Mouse (Mus musculus): ENCODE data around the gene Hipk2. TPM values are rescaled to one million over a fixed set of nuclear protein-coding genes. Genes with fewer than 3 reads are reported as not detected.

Hipk2 gene
- polyA plus RNA-seq, 1 experiment from 2014 or later: 16.0 TPM

GRCm38 (mm10) chr6:38792966-38793365, 83.0 kb downstream of the Hipk2 start:
- Histone ChIP-seq H3K36me3 (ENCODE audit: control insufficient read depth, insufficient read depth, low read length) (0 out of 2 replicates have a peak, but pooled peaks cover 4% of the 10 kb centered on the region), H3K4me2 (ENCODE audit: low read length) (no peak overlapping the region), H3K27ac (ENCODE audit: low read depth, low read length) (no peak overlapping the region), H3K9ac (ENCODE audit: low read length) (no peak overlapping the region), H3K27me3 (replicated peaks; ENCODE audit: control insufficient read depth, insufficient read depth, low read length) (no peaks in the 10 kb centered on the region), H3K9me3 (replicated peaks; ENCODE audit: control insufficient read depth, low read length) (no peaks in the 10 kb centered on the region), H3K4me1 (ENCODE audit: control insufficient read depth, insufficient read depth, low read length) (no peaks in the 10 kb centered on the region), H3K4me3 (ENCODE audit: low read depth, low read length) (no peak overlapping the region)
- DNase-seq (ENCODE audit: low spot score) (no peak), ATAC-seq (no peak)
- whole genome bisulfite sequencing: 93% methylated on average over 3 of the region's 3 CpGs

GRCm38 (mm10) chr6:38789221-38789810, 86.6 kb downstream of the Hipk2 start:
- no peaks in the 10 kb centered on the region for H3K9me3 ChIP-seq (replicated peaks; ENCODE audit: control insufficient read depth, low read length)
- no peaks in the 10 kb centered on the region for H3K27me3 ChIP-seq (replicated peaks; ENCODE audit: control insufficient read depth, insufficient read depth, low read length)
- no peak overlapping the region for H3K27ac ChIP-seq (ENCODE audit: low read depth, low read length)
- H3K9ac ChIP-seq (ENCODE audit: low read length): no peak overlapping the region
- H3K4me2 ChIP-seq (ENCODE audit: low read length): no peak overlapping the region
- no peak for DNase-seq (ENCODE audit: low spot score)
- H3K36me3 ChIP-seq (ENCODE audit: control insufficient read depth, insufficient read depth, low read length): 0 out of 2 replicates have a peak, but pooled peaks cover 4% of the 10 kb centered on the region
- H3K4me3 ChIP-seq (ENCODE audit: low read depth, low read length): no peak overlapping the region
- 86% methylated on average over 5 of the region's 5 CpGs for WGBS
- H3K4me1 ChIP-seq (ENCODE audit: control insufficient read depth, insufficient read depth, low read length): 0 out of 2 replicates have a peak, but pooled peaks cover 3% of the 10 kb centered on the region
- no peak for ATAC-seq

GRCm38 (mm10) chr6:38787811-38788509, 88.0 kb downstream of the Hipk2 start:
- Histone ChIP-seq H3K36me3 (ENCODE audit: control insufficient read depth, insufficient read depth, low read length) (0 out of 2 replicates have a peak, but pooled peaks cover 4% of the 10 kb centered on the region), H3K4me2 (ENCODE audit: low read length) (no peak overlapping the region), H3K27me3 (replicated peaks; ENCODE audit: control insufficient read depth, insufficient read depth, low read length) (no peaks in the 10 kb centered on the region), H3K27ac (ENCODE audit: low read depth, low read length) (no peak overlapping the region), H3K9ac (ENCODE audit: low read length) (no peak overlapping the region), H3K4me1 (ENCODE audit: control insufficient read depth, insufficient read depth, low read length) (0 out of 2 replicates have a peak, but pooled peaks cover 3% of the 10 kb centered on the region), H3K9me3 (replicated peaks; ENCODE audit: control insufficient read depth, low read length) (no peaks in the 10 kb centered on the region), H3K4me3 (ENCODE audit: low read depth, low read length) (no peak overlapping the region)
- DNase-seq (ENCODE audit: low spot score): no peak
- no peak for ATAC-seq
- WGBS: 91% methylated on average over 6 of the region's 6 CpGs

DNA sequence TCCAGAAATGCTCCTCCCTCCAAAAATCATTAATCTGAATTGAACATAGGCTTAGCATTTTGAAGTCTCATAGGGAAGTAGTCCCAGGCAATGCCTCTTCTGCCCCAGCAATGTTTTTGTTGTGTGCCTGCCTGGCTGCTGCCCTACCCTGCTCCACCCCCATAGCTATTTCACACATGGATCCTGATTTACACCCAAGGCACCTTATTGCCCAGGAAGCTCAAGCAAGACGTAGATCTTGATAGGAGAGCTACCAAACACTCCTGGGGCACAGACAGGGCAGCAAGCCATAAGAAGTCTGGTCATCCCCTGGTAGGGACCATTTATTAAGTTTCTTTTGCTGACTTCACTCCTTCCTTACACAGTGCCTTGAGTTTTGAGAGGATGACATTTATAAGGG, 88.8 kb downstream of the Hipk2 start:
- Histone ChIP-seq H3K4me1 (ENCODE audit: control insufficient read depth, insufficient read depth, low read length) (0 out of 2 replicates have a peak, but pooled peaks cover 3% of the 10 kb centered on the region), H3K9ac (ENCODE audit: low read length) (no peak overlapping the region), H3K36me3 (ENCODE audit: control insufficient read depth, insufficient read depth, low read length) (0 out of 2 replicates have a peak, but pooled peaks cover 4% of the 10 kb centered on the region), H3K27ac (ENCODE audit: low read depth, low read length) (no peak overlapping the region), H3K4me2 (ENCODE audit: low read length) (no peak overlapping the region), H3K4me3 (ENCODE audit: low read depth, low read length) (no peak overlapping the region), H3K9me3 (replicated peaks; ENCODE audit: control insufficient read depth, low read length) (no peaks in the 10 kb centered on the region), H3K27me3 (replicated peaks; ENCODE audit: control insufficient read depth, insufficient read depth, low read length) (no peaks in the 10 kb centered on the region)
- DNase-seq (ENCODE audit: low spot score) (no peak), ATAC-seq (no peak)
- WGBS: 45% methylated on average over 1 of the region's 1 CpGs

GRCm38 (mm10) chr6:38785747-38786146, 90.2 kb downstream of the Hipk2 start:
- 52% methylated on average over 1 of the region's 1 CpGs for WGBS
- no peak overlapping the region for H3K4me3 ChIP-seq (ENCODE audit: low read depth, low read length)
- H3K4me2 ChIP-seq (ENCODE audit: low read length): no peak overlapping the region
- ATAC-seq (no peak), DNase-seq (ENCODE audit: low spot score) (no peak)
- H3K9ac ChIP-seq (ENCODE audit: low read length): no peak overlapping the region
- no peaks in the 10 kb centered on the region for H3K27me3 ChIP-seq (replicated peaks; ENCODE audit: control insufficient read depth, insufficient read depth, low read length)
- 0 out of 2 replicates have a peak, but pooled peaks cover 4% of the 10 kb centered on the region for H3K36me3 ChIP-seq (ENCODE audit: control insufficient read depth, insufficient read depth, low read length)
- 0 out of 2 replicates have a peak, but pooled peaks cover 3% of the 10 kb centered on the region for H3K4me1 ChIP-seq (ENCODE audit: control insufficient read depth, insufficient read depth, low read length)
- H3K27ac ChIP-seq (ENCODE audit: low read depth, low read length): no peak overlapping the region
- no peaks in the 10 kb centered on the region for H3K9me3 ChIP-seq (replicated peaks; ENCODE audit: control insufficient read depth, low read length)

- no peaks in the 10 kb centered on the region for H3K9me3 ChIP-seq (replicated peaks; ENCODE audit: control insufficient read depth, low read length)
- no peaks in the 10 kb centered on the region for H3K4me1 ChIP-seq (ENCODE audit: control insufficient read depth, insufficient read depth, low read length)
- H3K27me3 ChIP-seq (replicated peaks; ENCODE audit: control insufficient read depth, insufficient read depth, low read length): no peaks in the 10 kb centered on the region
- DNase-seq (ENCODE audit: low spot score) (no peak), ATAC-seq (no peak)
- no peak overlapping the region for H3K4me2 ChIP-seq (ENCODE audit: low read length)
- no peaks in the 10 kb centered on the region for H3K36me3 ChIP-seq (ENCODE audit: control insufficient read depth, insufficient read depth, low read length)
- no peak overlapping the region for H3K4me3 ChIP-seq (ENCODE audit: low read depth, low read length)
- H3K9ac ChIP-seq (ENCODE audit: low read length): no peak overlapping the region
- H3K27ac ChIP-seq (ENCODE audit: low read depth, low read length): no peak overlapping the region
- WGBS: 94% methylated on average over 7 of the region's 7 CpGs
Observed at GRCm38 (mm10) chr6:38779411-38779810, 96.6 kb downstream of the Hipk2 start.

GRCm38 (mm10) chr6:38778887-38779286, 97.1 kb downstream of the Hipk2 start:
- DNase-seq (ENCODE audit: low spot score) (no peak), ATAC-seq (no peak)
- Histone ChIP-seq H3K27me3 (replicated peaks; ENCODE audit: control insufficient read depth, insufficient read depth, low read length) (no peaks in the 10 kb centered on the region), H3K36me3 (ENCODE audit: control insufficient read depth, insufficient read depth, low read length) (no peaks in the 10 kb centered on the region), H3K4me1 (ENCODE audit: control insufficient read depth, insufficient read depth, low read length) (no peaks in the 10 kb centered on the region), H3K4me3 (ENCODE audit: low read depth, low read length) (no peak overlapping the region), H3K27ac (ENCODE audit: low read depth, low read length) (no peak overlapping the region), H3K4me2 (ENCODE audit: low read length) (no peak overlapping the region), H3K9ac (ENCODE audit: low read length) (no peak overlapping the region), H3K9me3 (replicated peaks; ENCODE audit: control insufficient read depth, low read length) (no peaks in the 10 kb centered on the region)

- WGBS: 97% methylated on average over 1 of the region's 2 CpGs
- ATAC-seq: no peak
- Histone ChIP-seq H3K4me2 (ENCODE audit: low read length) (no peak overlapping the region), H3K9me3 (replicated peaks; ENCODE audit: control insufficient read depth, low read length) (no peaks in the 10 kb centered on the region), H3K4me1 (ENCODE audit: control insufficient read depth, insufficient read depth, low read length) (no peaks in the 10 kb centered on the region), H3K36me3 (ENCODE audit: control insufficient read depth, insufficient read depth, low read length) (no peaks in the 10 kb centered on the region), H3K9ac (ENCODE audit: low read length) (no peak overlapping the region), H3K27ac (ENCODE audit: low read depth, low read length) (no peak overlapping the region), H3K27me3 (replicated peaks; ENCODE audit: control insufficient read depth, insufficient read depth, low read length) (no peaks in the 10 kb centered on the region), H3K4me3 (ENCODE audit: low read depth, low read length) (no peak overlapping the region)
- no peak for DNase-seq (ENCODE audit: low spot score)
Observed at GRCm38 (mm10) chr6:38776000-38776584, 99.9 kb downstream of the Hipk2 start.

Data from forebrain, embryonic 14.5 days (tissue).